Mouse (Mus musculus) G1E (cell line): Measurements from ENCODE around the gene Rnf207.

Experiments used
- CTCF ChIP-seq: IDR thresholded peaks from 2 replicates; pipeline ENCODE4 v1.5.1; 2012; ENCODE audit warnings: low read depth, low read length, inconsistent platforms, mixed read lengths
- GATA1 ChIP-seq: IDR thresholded peaks from 2 replicates; pipeline ENCODE4 v1.6.1; 2012; ENCODE audit warnings: borderline replicate concordance, low read length, inconsistent platforms, mixed read lengths
- GATA2 ChIP-seq: IDR thresholded peaks from 2 replicates; pipeline ENCODE4 v1.6.1; 2012; ENCODE audit warnings: low read depth, low read length, inconsistent platforms, borderline replicate concordance
- POLR2AphosphoS5 ChIP-seq: IDR thresholded peaks from 2 replicates; pipeline ENCODE4 v1.6.1; 2012; ENCODE audit warnings: low read depth, low read length, inconsistent platforms; ENCODE audit not compliant: insufficient replicate concordance
- TAL1 ChIP-seq: conservative IDR thresholded peaks from 2 replicates; pipeline ENCODE4 v1.6.1; 2012; ENCODE audit warnings: low read depth, low read length, inconsistent platforms, mixed read lengths

DNA sequence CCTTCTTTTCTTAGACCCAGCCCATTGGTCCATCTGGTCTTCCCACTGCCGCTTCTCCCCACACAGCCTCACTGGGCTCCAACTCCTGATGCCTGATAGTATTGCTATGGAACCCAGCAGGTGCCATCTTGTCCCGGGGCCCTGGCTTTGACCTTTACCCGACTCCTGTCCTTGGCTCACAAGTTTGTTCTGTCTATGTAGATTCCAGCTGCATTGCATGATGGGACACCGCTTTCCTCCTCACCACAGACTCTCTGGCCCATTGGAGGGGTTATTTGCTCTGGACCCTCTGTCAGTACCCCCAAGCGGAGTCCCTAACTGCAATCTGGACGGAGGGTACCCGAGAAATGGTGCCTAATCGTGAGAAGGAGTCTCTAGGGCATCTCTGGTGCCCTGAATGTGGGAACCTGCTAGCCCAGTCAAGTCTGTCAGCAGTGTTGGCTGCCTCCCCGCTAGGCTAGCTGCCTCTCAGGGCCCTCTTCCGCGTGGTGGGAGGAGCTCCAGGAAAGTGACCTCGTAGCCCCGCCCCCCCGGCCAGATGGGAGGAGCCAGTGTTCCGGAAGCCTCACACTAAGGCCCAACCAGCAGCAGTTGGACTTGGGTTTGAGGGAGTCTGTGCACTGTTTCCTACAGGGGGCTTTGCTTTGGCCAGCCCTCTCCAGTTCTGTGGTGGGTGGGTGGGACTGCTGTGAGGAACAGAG is 21.9 kb upstream of the Rnf207 start:
- TF ChIP-seq CTCF (no peak), GATA1 (no peak), TAL1 (no peak), GATA2 (no peak), POLR2AphosphoS5 (no peak)
